Mouse (Mus musculus): ENCODE measurements at regions not wholly inside any gene's neighbourhood (a gene's known extent, or its start where the extent isn't known, plus 50 kb on each side); places are given as distances from the start of the nearest gene placed in this dataset.

- Histone ChIP-seq H3K4me3 (no peak overlapping the region), H3K36me3 (ENCODE audit: control insufficient read depth, insufficient read depth) (no peaks in the 10 kb centered on the region), H3K79me2 (ENCODE audit: control insufficient read depth, insufficient read depth) (no peaks in the 10 kb centered on the region), H3K4me2 (ENCODE audit: low read depth) (no peak overlapping the region), H3ac (ENCODE audit: control insufficient read depth, insufficient read length) (no peak overlapping the region), H3K27me3 (ENCODE audit: control insufficient read depth, insufficient read depth, insufficient read length) (no peaks in the 10 kb centered on the region)
- TF ChIP-seq POLR2AphosphoS2 (IDR thresholded peaks at IDR 0.05; ENCODE audit: insufficient read length, low read depth) (no peak), POLR2A (IDR thresholded peaks at IDR 0.05; ENCODE audit: insufficient read length, low read depth) (no peak), TCF12 (IDR thresholded peaks at IDR 0.05; ENCODE audit: insufficient read depth, poor library complexity, severe bottlenecking) (no peak), TCF3 (IDR thresholded peaks at IDR 0.05; ENCODE audit: insufficient read length, low read depth) (no peak), MYOG (IDR thresholded peaks at IDR 0.05; ENCODE audit: control insufficient read depth in 1 of 3, insufficient read depth in 1 of 3, insufficient read length in 2 of 3, low read depth in 2 of 3) (no peak), REST (IDR thresholded peaks at IDR 0.05; ENCODE audit: insufficient read depth, insufficient read length) (no peak)
Measured at GRCm38 (mm10) chr3:9357639-9358038, 252.2 kb downstream of the Zfp704 start.

- Histone ChIP-seq H3K27me3 (ENCODE audit: control insufficient read depth, insufficient read depth, insufficient read length) (no peaks in the 10 kb centered on the region), H3K4me3 (no peak overlapping the region), H3K79me2 (ENCODE audit: control insufficient read depth, insufficient read depth) (no peaks in the 10 kb centered on the region), H3ac (ENCODE audit: control insufficient read depth, insufficient read length) (no peak overlapping the region), H3K4me2 (ENCODE audit: low read depth) (no peak overlapping the region), H3K36me3 (ENCODE audit: control insufficient read depth, insufficient read depth) (no peaks in the 10 kb centered on the region)
- TF ChIP-seq REST (IDR thresholded peaks at IDR 0.05; ENCODE audit: insufficient read depth, insufficient read length) = no peak
- no peak for TF ChIP-seq CEBPB (IDR thresholded peaks at IDR 0.05; ENCODE audit: insufficient read depth, poor library complexity, severe bottlenecking)
- no peak for TF ChIP-seq MAX (IDR thresholded peaks at IDR 0.05; ENCODE audit: low read depth)
- no peak for TF ChIP-seq E2F4 (IDR thresholded peaks at IDR 0.05; ENCODE audit: insufficient read depth)
- TF ChIP-seq SRF (IDR thresholded peaks at IDR 0.05; ENCODE audit: control insufficient read depth, insufficient read length, low read depth) = no peak
- TF ChIP-seq TCF12 (IDR thresholded peaks at IDR 0.05; ENCODE audit: insufficient read depth, poor library complexity, severe bottlenecking) = no peak
- TF ChIP-seq POLR2AphosphoS2 (IDR thresholded peaks at IDR 0.05; ENCODE audit: insufficient read length, low read depth) = no peak
- TF ChIP-seq MYOD1 (IDR thresholded peaks at IDR 0.05; ENCODE audit: control insufficient read depth in 1 of 3, insufficient read length in 2 of 3, low read depth in 2 of 3) = no peak
- TF ChIP-seq TCF3 (IDR thresholded peaks at IDR 0.05; ENCODE audit: insufficient read length, low read depth) = no peak
- TF ChIP-seq USF1 (IDR thresholded peaks at IDR 0.05; ENCODE audit: low read depth) = no peak
- no peak for TF ChIP-seq MYOG (IDR thresholded peaks at IDR 0.05; ENCODE audit: control insufficient read depth in 1 of 3, insufficient read depth in 1 of 3, insufficient read length in 2 of 3, low read depth in 2 of 3)
- no peak for TF ChIP-seq POLR2A (IDR thresholded peaks at IDR 0.05; ENCODE audit: insufficient read length, low read depth)
Measured at GRCm38 (mm10) chr3:9355875-9356274, 254.0 kb downstream of the Zfp704 start.

- H3K27me3 ChIP-seq (ENCODE audit: control insufficient read depth, insufficient read depth, insufficient read length) = no peaks in the 10 kb centered on the region
- no peak overlapping the region for H3ac ChIP-seq (ENCODE audit: control insufficient read depth, insufficient read length)
- no peak overlapping the region for H3K4me2 ChIP-seq (ENCODE audit: low read depth)
- no peaks in the 10 kb centered on the region for H3K36me3 ChIP-seq (ENCODE audit: control insufficient read depth, insufficient read depth)
- H3K4me3 ChIP-seq = no peak overlapping the region
- H3K79me2 ChIP-seq (ENCODE audit: control insufficient read depth, insufficient read depth) = no peaks in the 10 kb centered on the region
- no peak for TF ChIP-seq MYOG (IDR thresholded peaks at IDR 0.05; ENCODE audit: control insufficient read depth in 1 of 3, insufficient read depth in 1 of 3, insufficient read length in 2 of 3, low read depth in 2 of 3)
- no peak for TF ChIP-seq TCF12 (IDR thresholded peaks at IDR 0.05; ENCODE audit: insufficient read depth, poor library complexity, severe bottlenecking)
- TF ChIP-seq POLR2AphosphoS2 (IDR thresholded peaks at IDR 0.05; ENCODE audit: insufficient read length, low read depth) = no peak
- no peak for TF ChIP-seq TCF3 (IDR thresholded peaks at IDR 0.05; ENCODE audit: insufficient read length, low read depth)
- TF ChIP-seq E2F4 (IDR thresholded peaks at IDR 0.05; ENCODE audit: insufficient read depth) = no peak
- no peak for TF ChIP-seq REST (IDR thresholded peaks at IDR 0.05; ENCODE audit: insufficient read depth, insufficient read length)
- no peak for TF ChIP-seq MYOD1 (IDR thresholded peaks at IDR 0.05; ENCODE audit: control insufficient read depth in 1 of 3, insufficient read length in 2 of 3, low read depth in 2 of 3)
- no peak for TF ChIP-seq USF1 (IDR thresholded peaks at IDR 0.05; ENCODE audit: low read depth)
- no peak for TF ChIP-seq SRF (IDR thresholded peaks at IDR 0.05; ENCODE audit: control insufficient read depth, insufficient read length, low read depth)
- no peak for TF ChIP-seq MAX (IDR thresholded peaks at IDR 0.05; ENCODE audit: low read depth)
- TF ChIP-seq POLR2A (IDR thresholded peaks at IDR 0.05; ENCODE audit: insufficient read length, low read depth) = no peak
- TF ChIP-seq CEBPB (IDR thresholded peaks at IDR 0.05; ENCODE audit: insufficient read depth, poor library complexity, severe bottlenecking) = no peak
Measured at GRCm38 (mm10) chr3:9354756-9355155, 255.1 kb downstream of the Zfp704 start.

GRCm38 (mm10) chr3:9352251-9352650, 257.6 kb downstream of the Zfp704 start:
- no peaks in the 10 kb centered on the region for H3K79me2 ChIP-seq (ENCODE audit: control insufficient read depth, insufficient read depth)
- H3K36me3 ChIP-seq (ENCODE audit: control insufficient read depth, insufficient read depth) = no peaks in the 10 kb centered on the region
- TF ChIP-seq TCF12 (IDR thresholded peaks at IDR 0.05; ENCODE audit: insufficient read depth, poor library complexity, severe bottlenecking) (no peak), SRF (IDR thresholded peaks at IDR 0.05; ENCODE audit: control insufficient read depth, insufficient read length, low read depth) (no peak), MYOG (IDR thresholded peaks at IDR 0.05; ENCODE audit: control insufficient read depth in 1 of 3, insufficient read depth in 1 of 3, insufficient read length in 2 of 3, low read depth in 2 of 3) (no peak), MAX (IDR thresholded peaks at IDR 0.05; ENCODE audit: low read depth) (no peak), REST (IDR thresholded peaks at IDR 0.05; ENCODE audit: insufficient read depth, insufficient read length) (no peak), CEBPB (IDR thresholded peaks at IDR 0.05; ENCODE audit: insufficient read depth, poor library complexity, severe bottlenecking) (no peak), POLR2AphosphoS2 (IDR thresholded peaks at IDR 0.05; ENCODE audit: insufficient read length, low read depth) (no peak), POLR2A (IDR thresholded peaks at IDR 0.05; ENCODE audit: insufficient read length, low read depth) (no peak), E2F4 (IDR thresholded peaks at IDR 0.05; ENCODE audit: insufficient read depth) (no peak), USF1 (IDR thresholded peaks at IDR 0.05; ENCODE audit: low read depth) (no peak), TCF3 (IDR thresholded peaks at IDR 0.05; ENCODE audit: insufficient read length, low read depth) (no peak), MYOD1 (IDR thresholded peaks at IDR 0.05; ENCODE audit: control insufficient read depth in 1 of 3, insufficient read length in 2 of 3, low read depth in 2 of 3) (no peak)
- H3K4me3 ChIP-seq = no peak overlapping the region
- no peaks in the 10 kb centered on the region for H3K27me3 ChIP-seq (ENCODE audit: control insufficient read depth, insufficient read depth, insufficient read length)
- H3ac ChIP-seq (ENCODE audit: control insufficient read depth, insufficient read length) = no peak overlapping the region
- no peak overlapping the region for H3K4me2 ChIP-seq (ENCODE audit: low read depth)

All from myocyte (in vitro differentiated cells).